Mouse (Mus musculus): ENCODE results near the gene Dhodh. TPM values are rescaled to one million over a fixed set of nuclear protein-coding genes. Genes with fewer than 3 reads are reported as not detected.

Gene Dhodh
- polyA plus RNA-seq (2012), result 64.5 and 65.1 TPM in 2 replicates

GRCm38 (mm10) chr8:109608271-109609152 lies at the start of gene Dhodh:
TSS of gene Dhodh (minus strand) at chr8:109608673.

GRCm38 (mm10) chr8:109614243-109615210 lies 6.1 kb upstream of the Dhodh start, which contains the start of gene Pkd1l3:
TSS of gene Pkd1l3 (plus strand) at chr8:109614517.

GRCm38 (mm10) chr8:109578900-109579301 lies 29.6 kb downstream of the Dhodh start, which contains the start of gene Hp:
TSS of gene Hp (minus strand) at chr8:109579172.

GRCm38 (mm10) chr8:109565498-109566333 lies 42.8 kb downstream of the Dhodh start, which contains the start of the genes Dhx38 and Txnl4b:
TSS of gene Dhx38 (minus strand) at chr8:109565861.
TSS of gene Txnl4b (plus strand) at chr8:109565892.

Other genes starting within 250 kb of the Dhodh start
- gene Pmfbp1, start 114.6 kb downstream of the Dhodh start, polyA plus RNA-seq (2012), result not detected in 2 replicates
- gene Dhx38, start 42.8 kb downstream of the Dhodh start, polyA plus RNA-seq (2012), result 65.0 and 84.0 TPM in 2 replicates
- 4.4 and 6.3 TPM in 2 replicates for gene Txnl4b, start 42.8 kb downstream of the Dhodh start, polyA plus RNA-seq (2012)
- gene Hp, start 29.5 kb downstream of the Dhodh start, polyA plus RNA-seq (2012), result 169 and 305 TPM in 2 replicates
- 0.23 and 0.38 TPM in 2 replicates for gene Pkd1l3, start 5.8 kb upstream of the Dhodh start, polyA plus RNA-seq (2012)
- 21.3 and 25.2 TPM in 2 replicates for gene Ist1, start 84.6 kb upstream of the Dhodh start, polyA plus RNA-seq (2012)
- gene Zfp821, start 96.9 kb upstream of the Dhodh start, polyA plus RNA-seq (2012), result 5.4 and 6.7 TPM in 2 replicates
- gene Atxn1l, start 129.1 kb upstream of the Dhodh start, polyA plus RNA-seq (2012), result 17.8 and 24.3 TPM in 2 replicates
- 32.2 and 39.6 TPM in 2 replicates for gene Ap1g1, start 169.9 kb upstream of the Dhodh start, polyA plus RNA-seq (2012)